Mouse (Mus musculus): Measurements from ENCODE around the gene Dkk1. TPM values are rescaled to one million over a fixed set of nuclear protein-coding genes. Genes with fewer than 3 reads are reported as not detected.

The Dkk1 gene
- total RNA-seq (2014; rRNA removed) (not detected in 2 replicates), polyA plus RNA-seq (2012; rRNA removed) (not detected in 2 replicates)

DNA sequence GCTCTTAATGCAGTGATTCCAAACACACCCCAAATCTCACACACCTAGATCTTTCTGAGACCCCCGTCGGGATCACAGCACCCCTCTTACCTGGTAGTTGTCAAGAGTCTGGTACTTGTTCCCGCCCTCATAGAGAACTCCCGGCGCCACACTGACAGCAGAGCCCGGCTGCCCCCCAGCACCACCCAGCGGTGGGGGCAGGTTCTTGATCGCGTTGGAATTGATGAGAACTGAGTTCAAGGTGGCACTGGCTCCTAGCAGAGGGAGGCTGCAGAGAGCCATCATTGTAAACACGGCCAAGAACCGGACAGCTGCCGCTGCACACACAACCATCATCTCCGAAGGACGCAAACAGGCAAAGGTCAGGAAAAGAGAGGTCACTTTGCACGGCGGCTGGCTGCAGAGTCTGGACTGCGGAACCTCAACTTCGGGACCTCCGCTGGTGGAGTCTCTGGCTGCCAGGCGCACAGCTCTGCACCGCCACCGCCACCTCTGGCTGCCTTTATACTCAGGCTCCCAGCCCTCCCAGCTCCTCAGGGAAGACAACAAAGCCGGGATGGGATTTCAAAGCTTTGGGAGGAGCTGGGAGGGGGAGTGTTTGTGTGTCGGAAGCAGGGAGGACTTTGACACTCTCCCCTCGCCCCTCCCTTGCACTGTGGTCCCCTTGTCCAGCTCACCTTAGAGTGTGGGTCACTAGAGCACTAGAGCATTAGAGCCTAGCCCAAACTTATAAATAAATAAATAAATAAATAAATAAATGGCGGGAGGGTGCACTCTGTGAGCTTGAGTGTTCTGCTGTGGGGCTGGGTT is at the start of gene Dkk1:
Gene Dkk1 (minus strand): TSS at position 622 of the 810 bp plus-strand sequence.
- Histone ChIP-seq H3K27me3 (ENCODE audit: control insufficient read depth, insufficient read depth, low read length) (peaks cover 9% of the 10 kb centered on the region; the same call in 1 of the 2 replicates), H3K27ac (replicated peaks; ENCODE audit: insufficient read depth, low read depth, low read length) (no peak within 1 kb of the TSS), H3K4me3 (ENCODE audit: insufficient read depth, low read depth, low read length) (no peak within 1 kb of the TSS), H3K4me1 (ENCODE audit: control insufficient read depth, insufficient read depth, low read length) (peaks cover 5% of the 10 kb centered on the region), H3K9ac (ENCODE audit: low read depth, low read length) (no peak within 1 kb of the TSS), H3K79me2 (ENCODE audit: control insufficient read depth, insufficient read depth, low read length) (no peaks in the 10 kb centered on the region), H3K36me3 (ENCODE audit: control insufficient read depth, insufficient read depth, low read length) (no peaks in the 10 kb centered on the region)
- peak; percentile 0 for DNase-seq (ENCODE audit: extremely low read depth, low read depth, low spot score)
- WGBS: 2% methylated on average over 26 of the region's 26 CpGs
- TF ChIP-seq CTCF (IDR thresholded peaks at IDR 0.05; ENCODE audit: low read depth, low read length) (peak; percentile 30; the same call in 1 of the 2 replicates), POLR2A (IDR thresholded peaks at IDR 0.05; ENCODE audit: extremely low read depth, insufficient read depth, low read length) (no peak)

DNA sequence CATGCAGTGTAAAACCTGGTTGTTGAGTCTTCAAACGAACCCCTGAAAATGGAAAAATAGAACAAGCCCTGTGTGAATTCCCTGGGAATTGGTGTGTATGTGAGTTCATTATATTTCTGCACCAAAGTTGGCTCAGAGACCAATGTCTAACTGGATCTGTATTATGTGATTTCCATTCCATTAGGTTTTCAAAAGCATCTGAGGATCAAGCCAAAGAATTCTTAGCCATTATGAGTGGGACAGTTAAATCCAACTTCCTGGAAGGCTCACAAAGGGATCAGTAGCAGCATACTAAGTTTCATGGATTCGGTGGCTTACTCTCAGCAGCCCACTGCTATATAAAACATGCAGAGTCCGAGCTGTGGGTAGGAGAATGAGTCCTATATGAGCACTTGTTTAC is 36.9 kb upstream of the Dkk1 start:
- 75% methylated on average over 3 of the region's 3 CpGs for WGBS
- Histone ChIP-seq H3K79me2 (ENCODE audit: control insufficient read depth, insufficient read depth, low read length) (no peaks in the 10 kb centered on the region), H3K27ac (replicated peaks; ENCODE audit: insufficient read depth, low read depth, low read length) (no peak overlapping the region), H3K4me3 (ENCODE audit: insufficient read depth, low read depth, low read length) (no peak overlapping the region), H3K27me3 (ENCODE audit: control insufficient read depth, insufficient read depth, low read length) (no peaks in the 10 kb centered on the region), H3K36me3 (ENCODE audit: control insufficient read depth, insufficient read depth, low read length) (no peaks in the 10 kb centered on the region), H3K9ac (ENCODE audit: low read depth, low read length) (no peak overlapping the region), H3K4me1 (ENCODE audit: control insufficient read depth, insufficient read depth, low read length) (no peaks in the 10 kb centered on the region)
- TF ChIP-seq POLR2A (IDR thresholded peaks at IDR 0.05; ENCODE audit: extremely low read depth, insufficient read depth, low read length): no peak
- TF ChIP-seq CTCF (IDR thresholded peaks at IDR 0.05; ENCODE audit: low read depth, low read length): no peak
- no peak for DNase-seq (ENCODE audit: extremely low read depth, low read depth, low spot score)

DNA sequence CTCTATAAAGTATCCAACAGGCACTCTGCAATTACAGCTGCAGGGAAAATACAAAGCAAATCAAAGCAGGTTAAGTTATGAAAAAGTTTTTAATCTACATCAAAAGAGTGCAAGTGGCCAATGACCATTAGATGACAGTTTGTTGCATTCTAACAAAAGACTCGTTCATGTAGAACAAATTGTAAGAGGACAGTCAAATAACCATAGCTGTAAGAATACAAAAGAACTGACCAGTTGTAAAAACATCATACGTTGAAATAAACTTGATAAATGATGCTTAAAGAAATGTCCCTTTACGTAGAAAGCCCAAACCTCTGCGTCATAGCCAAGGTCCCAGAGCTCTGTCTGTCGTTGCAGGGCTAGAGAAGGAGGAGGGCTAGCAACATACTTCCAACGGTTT is 15.1 kb upstream of the Dkk1 start:
- no peaks in the 10 kb centered on the region for H3K27me3 ChIP-seq (ENCODE audit: control insufficient read depth, insufficient read depth, low read length)
- H3K27ac ChIP-seq (replicated peaks; ENCODE audit: insufficient read depth, low read depth, low read length): no peak overlapping the region
- DNase-seq (ENCODE audit: extremely low read depth, low read depth, low spot score): no peak
- H3K4me1 ChIP-seq (ENCODE audit: control insufficient read depth, insufficient read depth, low read length): no peaks in the 10 kb centered on the region
- H3K4me3 ChIP-seq (ENCODE audit: insufficient read depth, low read depth, low read length): no peak overlapping the region
- H3K79me2 ChIP-seq (ENCODE audit: control insufficient read depth, insufficient read depth, low read length): no peaks in the 10 kb centered on the region
- 84% methylated on average over 6 of the region's 6 CpGs for WGBS
- H3K9ac ChIP-seq (ENCODE audit: low read depth, low read length): no peak overlapping the region
- no peaks in the 10 kb centered on the region for H3K36me3 ChIP-seq (ENCODE audit: control insufficient read depth, insufficient read depth, low read length)
- no peak for TF ChIP-seq CTCF (IDR thresholded peaks at IDR 0.05; ENCODE audit: low read depth, low read length)
- no peak for TF ChIP-seq POLR2A (IDR thresholded peaks at IDR 0.05; ENCODE audit: extremely low read depth, insufficient read depth, low read length)

DNA sequence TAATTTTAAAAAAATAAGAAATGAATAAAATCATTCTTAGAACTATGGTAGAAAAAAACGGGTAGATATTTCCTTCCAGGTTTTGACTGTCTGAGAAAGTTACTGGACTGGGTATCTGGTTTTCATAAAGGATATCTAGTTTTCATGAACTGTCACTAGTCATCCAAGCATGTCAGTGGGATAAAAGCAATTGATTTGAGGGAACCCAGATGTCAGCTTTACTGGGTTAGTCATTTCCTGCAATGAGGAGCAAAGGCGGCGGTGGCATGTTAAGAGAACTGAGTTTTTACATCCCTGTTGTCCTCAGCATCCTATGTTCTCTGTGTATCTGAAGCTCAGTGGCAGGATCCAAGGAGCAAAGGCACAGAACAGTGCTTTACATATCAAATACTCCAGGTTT is 14.4 kb upstream of the Dkk1 start:
- no peaks in the 10 kb centered on the region for H3K36me3 ChIP-seq (ENCODE audit: control insufficient read depth, insufficient read depth, low read length)
- H3K27ac ChIP-seq (replicated peaks; ENCODE audit: insufficient read depth, low read depth, low read length): no peak overlapping the region
- no peak for DNase-seq (ENCODE audit: extremely low read depth, low read depth, low spot score)
- no peak overlapping the region for H3K4me3 ChIP-seq (ENCODE audit: insufficient read depth, low read depth, low read length)
- H3K4me1 ChIP-seq (ENCODE audit: control insufficient read depth, insufficient read depth, low read length): no peaks in the 10 kb centered on the region
- no peak overlapping the region for H3K9ac ChIP-seq (ENCODE audit: low read depth, low read length)
- no peaks in the 10 kb centered on the region for H3K27me3 ChIP-seq (ENCODE audit: control insufficient read depth, insufficient read depth, low read length)
- WGBS: 84% methylated on average over 3 of the region's 3 CpGs
- no peak for TF ChIP-seq CTCF (IDR thresholded peaks at IDR 0.05; ENCODE audit: low read depth, low read length)
- TF ChIP-seq POLR2A (IDR thresholded peaks at IDR 0.05; ENCODE audit: extremely low read depth, insufficient read depth, low read length): no peak
- H3K79me2 ChIP-seq (ENCODE audit: control insufficient read depth, insufficient read depth, low read length): no peaks in the 10 kb centered on the region

DNA sequence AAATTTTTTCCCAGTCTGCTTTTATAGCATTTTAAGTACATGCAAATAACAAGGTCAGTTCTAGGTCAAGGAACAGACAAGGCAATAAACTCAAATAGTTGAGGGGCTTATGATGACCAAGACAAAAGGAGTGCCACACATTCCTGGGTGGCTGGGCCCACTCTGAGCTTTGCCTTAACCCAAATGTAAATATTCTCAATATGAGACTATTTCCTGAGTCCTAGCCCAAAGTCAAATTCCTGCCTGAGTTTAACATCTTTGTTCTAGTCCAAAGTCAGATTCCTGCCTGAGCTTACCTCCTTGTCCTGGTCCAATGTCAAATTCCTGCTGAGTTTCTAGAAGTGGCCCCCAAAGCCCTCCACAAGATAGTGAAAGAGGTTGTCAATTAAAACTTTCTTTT is 8.6 kb upstream of the Dkk1 start:
- Histone ChIP-seq H3K4me3 (ENCODE audit: insufficient read depth, low read depth, low read length) (no peak overlapping the region), H3K27me3 (ENCODE audit: control insufficient read depth, insufficient read depth, low read length) (no peaks in the 10 kb centered on the region), H3K79me2 (ENCODE audit: control insufficient read depth, insufficient read depth, low read length) (no peaks in the 10 kb centered on the region), H3K27ac (replicated peaks; ENCODE audit: insufficient read depth, low read depth, low read length) (no peak overlapping the region), H3K4me1 (ENCODE audit: control insufficient read depth, insufficient read depth, low read length) (peaks cover 1% of the 10 kb centered on the region; the same call in 1 of the 2 replicates), H3K9ac (ENCODE audit: low read depth, low read length) (no peak overlapping the region), H3K36me3 (ENCODE audit: control insufficient read depth, insufficient read depth, low read length) (no peaks in the 10 kb centered on the region)
- no peak for DNase-seq (ENCODE audit: extremely low read depth, low read depth, low spot score)
- TF ChIP-seq POLR2A (IDR thresholded peaks at IDR 0.05; ENCODE audit: extremely low read depth, insufficient read depth, low read length) (no peak), CTCF (IDR thresholded peaks at IDR 0.05; ENCODE audit: low read depth, low read length) (no peak)

DNA sequence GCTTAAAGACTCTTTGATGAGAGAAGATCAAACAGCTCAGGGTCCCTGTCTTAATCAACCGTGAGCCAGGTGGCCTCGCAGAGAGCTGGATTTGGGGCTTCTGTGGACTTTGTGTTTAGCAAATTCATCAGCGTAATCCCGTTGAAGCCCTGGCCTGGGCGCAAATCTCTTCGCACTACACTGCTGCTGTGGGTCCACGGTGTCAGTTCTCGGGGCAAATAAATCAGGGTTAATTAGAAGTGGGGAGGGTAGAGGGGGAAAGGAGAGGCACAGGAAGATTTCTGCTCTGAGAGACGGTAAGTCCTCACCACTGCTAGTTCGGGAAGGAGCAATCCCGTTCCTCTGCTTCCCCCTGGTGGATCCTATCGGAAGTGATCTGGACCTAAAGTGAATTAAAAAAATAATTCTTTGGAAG is 5.0 kb upstream of the Dkk1 start:
- Histone ChIP-seq H3K27me3 (ENCODE audit: control insufficient read depth, insufficient read depth, low read length) (peaks cover under 1% of the 10 kb centered on the region; the same call in 1 of the 2 replicates), H3K36me3 (ENCODE audit: control insufficient read depth, insufficient read depth, low read length) (no peaks in the 10 kb centered on the region), H3K9ac (ENCODE audit: low read depth, low read length) (no peak overlapping the region), H3K4me1 (ENCODE audit: control insufficient read depth, insufficient read depth, low read length) (peaks cover 2% of the 10 kb centered on the region), H3K4me3 (ENCODE audit: insufficient read depth, low read depth, low read length) (no peak overlapping the region), H3K27ac (replicated peaks; ENCODE audit: insufficient read depth, low read depth, low read length) (no peak overlapping the region), H3K79me2 (ENCODE audit: control insufficient read depth, insufficient read depth, low read length) (no peaks in the 10 kb centered on the region)
- TF ChIP-seq POLR2A (IDR thresholded peaks at IDR 0.05; ENCODE audit: extremely low read depth, insufficient read depth, low read length) (no peak), CTCF (IDR thresholded peaks at IDR 0.05; ENCODE audit: low read depth, low read length) (peak; percentile 73)
- 3% methylated on average over 12 of the region's 12 CpGs for WGBS
- peak; percentile 51 for DNase-seq (ENCODE audit: extremely low read depth, low read depth, low spot score)

Data from liver, adult 2 months (tissue).